Mouse (Mus musculus): Measurements from ENCODE around the gene Rheb. TPM values are rescaled to one million over a fixed set of nuclear protein-coding genes. Genes with fewer than 3 reads are reported as not detected.
"Not testable (repeated sequence)": the region's sequence is repeated elsewhere in the genome, so short reads cannot be mapped to it uniquely, and the experiment has no call there.

The Rheb gene
- total RNA-seq, 2 experiments from 2014 or later = 124 to 134 TPM

DNA sequence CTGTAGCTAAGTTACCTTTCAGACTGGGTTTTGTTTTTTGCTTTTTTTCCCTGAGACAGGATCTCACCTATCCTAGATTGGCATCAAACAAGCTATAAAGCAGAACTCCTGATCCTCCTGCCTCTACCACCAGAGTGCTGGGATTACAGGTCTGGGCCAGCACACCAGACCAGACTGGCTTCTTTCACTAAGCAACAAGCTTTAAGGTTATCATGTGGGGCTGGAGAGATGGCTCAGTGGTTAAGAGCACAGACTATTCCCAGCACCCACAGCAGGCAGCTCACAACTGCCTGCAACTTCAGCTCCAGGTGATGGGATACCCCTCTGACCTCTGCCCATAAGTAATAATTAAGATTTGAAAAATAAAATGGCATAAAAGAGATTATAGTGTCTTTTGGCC is 63.1 kb downstream of the Rheb start:
- DNase-seq (ENCODE audit: extremely low spot score in 1 of 2, low spot score in 2 of 2) = no peak
- no peak for TF ChIP-seq CTCF (IDR thresholded peaks at IDR 0.05)
- H3K27ac ChIP-seq = no peak overlapping the region
- intact Hi-C loops (cut with DNase I) = no loop called here
- H3K4me3 ChIP-seq = no peak overlapping the region

GRCm38 (mm10) chr5:24778843-24779140 is 63.6 kb downstream of the Rheb start:
- TF ChIP-seq CTCF (IDR thresholded peaks at IDR 0.05) = no peak
- H3K4me3 ChIP-seq = no peak overlapping the region

DNA sequence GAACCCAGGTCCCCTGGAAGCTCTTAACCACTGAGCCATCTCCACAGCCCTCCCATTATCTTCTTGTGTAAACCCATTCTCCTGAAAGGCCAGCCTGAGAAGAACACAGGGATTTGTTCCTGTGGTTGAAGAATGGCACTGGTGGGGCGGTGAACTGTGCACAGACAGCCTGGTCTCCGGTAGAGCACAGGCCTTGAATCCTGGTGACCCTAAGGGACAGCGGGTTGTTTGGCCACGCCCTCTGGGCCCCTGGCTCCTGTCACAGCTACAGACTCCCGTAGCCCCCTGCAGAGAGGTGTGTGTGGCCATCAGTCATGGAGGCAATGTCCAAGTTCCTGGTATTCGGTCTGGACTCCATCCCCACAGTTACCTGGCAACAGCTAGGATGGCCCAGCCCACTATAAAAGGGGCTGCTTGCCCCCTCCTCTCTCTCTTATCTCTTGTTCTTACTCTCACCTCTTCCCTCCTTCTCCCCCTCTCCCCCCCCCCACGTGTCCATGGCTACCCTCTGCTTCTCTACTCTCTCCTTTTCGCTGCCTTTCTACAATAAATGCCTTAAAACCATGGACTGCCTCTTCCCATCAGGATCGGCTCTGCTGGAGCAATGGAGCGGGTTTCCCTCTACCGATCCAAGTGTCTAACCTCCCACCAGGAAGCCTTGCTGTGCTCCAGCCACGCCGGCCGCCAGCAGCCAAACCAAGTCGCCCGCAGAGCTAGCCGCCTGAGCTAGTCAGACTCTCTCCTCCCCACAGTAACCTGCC is 64.2 kb downstream of the Rheb start:
- intact Hi-C loops (cut with DNase I) = no loop called here
- TF ChIP-seq CTCF (IDR thresholded peaks at IDR 0.05) = no peak
- Histone ChIP-seq H3K27ac (no peak overlapping the region), H3K4me3 (no peak overlapping the region)
- DNase-seq (ENCODE audit: extremely low spot score in 1 of 2, low spot score in 2 of 2) = no peak

More at GRCm38 (mm10) chr5:24778843-24779140, 63.6 kb downstream of the Rheb start:
- DNase-seq (ENCODE audit: extremely low spot score in 1 of 2, low spot score in 2 of 2) = no peak
- intact Hi-C loops (cut with DNase I) = no loop called here
- no peak overlapping the region for H3K27ac ChIP-seq

DNA sequence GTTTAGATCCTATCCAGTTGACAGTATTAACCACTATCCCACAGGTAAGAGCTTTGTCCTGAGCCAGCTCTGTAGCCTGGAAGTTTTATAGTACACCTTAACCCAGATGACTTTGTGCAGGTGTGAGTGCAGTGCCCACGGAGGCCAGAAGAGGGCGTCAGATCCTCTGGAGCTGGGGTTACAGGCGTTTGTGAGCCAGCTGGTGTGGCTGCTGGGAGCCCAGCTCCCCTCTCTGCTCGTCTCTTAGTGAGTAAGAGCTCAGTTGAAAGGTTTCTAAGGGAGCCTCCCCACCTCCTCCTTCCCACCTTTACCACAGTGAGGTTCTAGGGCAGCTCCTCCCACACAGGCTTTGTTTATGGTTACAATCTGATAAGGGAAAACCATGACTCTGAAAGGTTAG is 65.7 kb downstream of the Rheb start:
- Histone ChIP-seq H3K27ac (no peak overlapping the region), H3K4me3 (no peak overlapping the region)
- TF ChIP-seq CTCF (IDR thresholded peaks at IDR 0.05) = no peak; the same call in 1 of the 2 replicates
- no peak for DNase-seq (ENCODE audit: extremely low spot score in 1 of 2, low spot score in 2 of 2)
- intact Hi-C loops (cut with DNase I) = no loop called here

DNA sequence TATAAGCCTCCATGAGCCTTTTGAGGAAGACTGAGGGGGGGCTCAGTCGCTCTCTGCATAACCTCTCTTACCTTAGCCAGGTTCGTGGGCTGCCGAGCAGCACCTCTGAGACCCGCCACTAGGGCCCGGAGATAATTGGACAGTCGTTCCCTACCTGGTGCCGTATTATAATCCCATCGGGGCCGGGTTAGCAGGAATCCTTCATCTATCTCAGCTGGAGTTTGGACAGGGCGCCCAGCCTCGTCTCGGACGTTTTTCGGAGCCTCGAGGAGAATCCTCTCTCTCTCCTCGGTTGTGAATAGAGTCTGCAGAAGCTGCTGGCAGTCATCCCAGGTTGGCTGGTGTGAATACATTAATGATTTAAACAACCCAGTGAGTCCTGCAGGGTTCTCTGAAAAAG is 67.9 kb downstream of the Rheb start:
- DNase-seq (ENCODE audit: extremely low spot score in 1 of 2, low spot score in 2 of 2); H3K27ac ChIP-seq; H3K4me3 ChIP-seq; intact Hi-C loops (cut with DNase I): not testable (repeated sequence)

DNA sequence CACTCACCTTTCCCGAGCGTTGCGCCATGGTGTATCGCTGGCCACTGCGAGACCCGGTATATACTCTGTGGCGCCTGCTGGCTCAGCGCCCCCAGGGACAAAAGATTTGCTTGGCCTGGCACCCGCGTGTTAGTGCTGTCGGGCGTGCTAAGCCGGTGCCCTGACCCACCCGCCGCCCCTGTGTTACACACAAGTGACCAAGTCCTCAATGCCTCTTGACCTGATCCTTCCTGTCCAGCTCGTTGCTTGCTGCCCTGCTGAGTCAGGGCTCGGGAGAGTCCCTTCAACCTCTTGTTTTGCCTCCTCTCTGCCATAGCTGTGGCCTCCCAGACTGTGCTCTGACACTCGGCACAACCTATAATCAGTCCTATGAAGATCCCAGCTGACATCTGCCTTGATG is 84.6 kb downstream of the Rheb start, which contains the start of gene Crygn:
Gene Crygn (minus strand): TSS at position 193 of the 400 bp plus-strand sequence.
- intact Hi-C loops (cut with DNase I) = no loop called here
- H3K27ac ChIP-seq = no peak within 1 kb of the TSS
- no peak for TF ChIP-seq CTCF (IDR thresholded peaks at IDR 0.05)

GRCm38 (mm10) chr5:24756931-24757330 is 85.5 kb downstream of the Rheb start:
- no peak overlapping the region for H3K27ac ChIP-seq
- DNase-seq (ENCODE audit: extremely low spot score in 1 of 2, low spot score in 2 of 2) = no peak
- no peak overlapping the region for H3K4me3 ChIP-seq
- TF ChIP-seq CTCF (IDR thresholded peaks at IDR 0.05) = no peak
- intact Hi-C loops (cut with DNase I) = no loop called here

More for the DNA sequence above, 84.6 kb downstream of the Rheb start, which contains the start of gene Crygn:
- no peak within 1 kb of the TSS for H3K4me3 ChIP-seq
- no peak for DNase-seq (ENCODE audit: extremely low spot score in 1 of 2, low spot score in 2 of 2)

Other genes with a start within 250 kb of the Rheb start
- gene Smarcd3, start 218.2 kb downstream of the Rheb start, total RNA-seq (2021) = 10 to 100 TPM; 90.4 to 97.4 TPM
- gene Nub1, start 157.1 kb downstream of the Rheb start, total RNA-seq (2021) = 10 to 100 TPM; 74.2 to 77.3 TPM
- under 1 TPM; 0.37 to 0.86 TPM for gene Wdr86, start 111.9 kb downstream of the Rheb start, total RNA-seq (2021)
- 1 to 10 TPM in 1 of 2 experiments, not detected in 1; 2.0 TPM for gene Crygn, start 84.6 kb downstream of the Rheb start, total RNA-seq (2021)

Measured in left cerebral cortex, adult 2 months (tissue).